Mouse (Mus musculus) ES-Bruce4 (cell line): ENCODE measurements around the gene Gm14819. TPM values are rescaled to one million over a fixed set of nuclear protein-coding genes. Genes with fewer than 3 reads are reported as not detected.
"Not testable (repeated sequence)": the region's sequence is repeated elsewhere in the genome, so short reads cannot be mapped to it uniquely, and the experiment has no call there.

ENCODE experiments used
- H3K27ac ChIP-seq: 2 replicates; pipeline ENCODE4 v1.5.1; 2012; ENCODE audit warnings: low read length, inconsistent platforms; ENCODE audit not compliant: insufficient read depth
- H3K27me3 ChIP-seq: 2 replicates; pipeline ENCODE4 v1.6.1; 2012; ENCODE audit warnings: mild to moderate bottlenecking, low read length, inconsistent platforms; ENCODE audit not compliant: control insufficient read depth, poor library complexity, insufficient read depth, severe bottlenecking
- H3K36me3 ChIP-seq: 2 replicates; pipeline ENCODE4 v1.6.1; 2012; ENCODE audit warnings: inconsistent platforms, mild to moderate bottlenecking, low read length, moderate library complexity; ENCODE audit not compliant: control insufficient read depth, poor library complexity, insufficient read depth, severe bottlenecking
- H3K4me1 ChIP-seq: one replicate; pipeline ENCODE4 v1.8.1; 2011; ENCODE audit warnings: low read length; ENCODE audit not compliant: control insufficient read depth, insufficient read depth
- H3K4me3 ChIP-seq: 2 replicates; pipeline ENCODE4 v1.5.1; 2011; ENCODE audit warnings: low read depth, mild to moderate bottlenecking, low read length
- H3K9ac ChIP-seq: 2 replicates; pipeline ENCODE4 v1.6.1; 2012; ENCODE audit warnings: low read depth, mild to moderate bottlenecking, inconsistent platforms; ENCODE audit not compliant: poor library complexity, severe bottlenecking
- H3K9me3 ChIP-seq: replicated peaks from 2 replicates; pipeline ENCODE4 v1.6.1; 2012; ENCODE audit warnings: mild to moderate bottlenecking, low read length, inconsistent platforms; ENCODE audit not compliant: control insufficient read depth, poor library complexity, insufficient read depth, severe bottlenecking
- polyA plus RNA-seq: library from polyadenylated mRNA; stranded (reverse); fragments of >200 nt; gene quantifications from 2 replicates; pipeline ENCODE4 v1.2.4, GENCODE M21; 2011; ENCODE audit warnings: low read depth; ENCODE audit not compliant: missing spikeins, insufficient read depth, insufficient read length

Gene Gm14819
- polyA plus RNA-seq: not detected in 2 replicates

DNA sequence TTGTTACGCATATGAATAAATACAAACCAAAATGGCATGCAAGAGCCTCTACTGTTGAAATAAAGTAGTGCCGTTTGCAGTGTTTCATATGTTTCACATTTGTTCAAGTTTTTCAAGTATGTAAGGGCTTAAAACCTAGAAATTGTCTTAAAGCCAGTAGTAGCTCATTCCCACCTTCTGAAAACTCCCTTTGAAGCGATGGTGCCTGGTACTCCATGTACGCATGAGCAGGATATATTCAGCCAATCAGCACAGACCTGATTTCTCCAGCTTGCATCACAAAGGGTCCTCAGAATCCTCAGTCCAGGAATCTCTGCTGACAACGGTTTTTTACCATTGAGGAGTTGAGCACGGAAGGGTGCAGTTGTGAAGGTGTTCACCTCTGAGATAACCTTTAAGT, at the start of gene Gm14819:
Gene Gm14819, plus strand, starts transcription at position 301 of the 400 bp plus-strand sequence.
- not testable (repeated sequence) for H3K4me3 ChIP-seq, H3K27me3 ChIP-seq, H3K27ac ChIP-seq, H3K4me1 ChIP-seq, H3K9ac ChIP-seq, H3K9me3 ChIP-seq, H3K36me3 ChIP-seq
